Mouse (Mus musculus) cerebellum, adult (tissue): ENCODE results near the gene Clcn2.

Source experiments
- ATAC-seq: cut with Nextera tagmentation; 2 replicates; pipeline ENCODE4 v1.9.2; 2017; ENCODE audit warnings: mild to moderate bottlenecking, moderate library complexity, mixed read lengths; ENCODE audit not compliant: insufficient number of reproducible peaks, low FRiP score, low TSS enrichment

The Clcn2 gene

GRCm38 (mm10) chr16:20723247-20723646, 5.7 kb upstream of the Clcn2 start:
- no peak for ATAC-seq

GRCm38 (mm10) chr16:20722736-20723135, 5.2 kb upstream of the Clcn2 start:
- no peak for ATAC-seq

DNA sequence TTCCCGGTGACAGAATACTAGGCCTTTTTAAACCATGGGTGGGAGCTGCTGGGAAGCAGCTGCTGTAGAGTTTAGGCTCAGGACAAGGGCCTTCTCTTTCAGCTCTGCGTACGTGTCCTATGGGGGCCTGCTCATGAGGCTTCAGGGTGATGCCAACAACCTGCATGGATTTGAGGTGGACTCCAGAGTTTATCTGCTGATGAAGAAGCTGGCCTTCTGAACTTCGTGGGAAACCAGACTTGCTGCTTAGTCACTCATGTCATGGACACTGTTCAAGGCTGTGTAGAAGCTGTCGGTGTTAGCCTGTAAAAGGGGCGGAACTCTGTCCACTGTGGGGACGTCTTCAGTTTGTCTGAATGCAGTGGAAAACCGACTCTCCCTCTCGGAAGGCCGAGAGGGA, 4.3 kb upstream of the Clcn2 start:
- ATAC-seq: no peak

DNA sequence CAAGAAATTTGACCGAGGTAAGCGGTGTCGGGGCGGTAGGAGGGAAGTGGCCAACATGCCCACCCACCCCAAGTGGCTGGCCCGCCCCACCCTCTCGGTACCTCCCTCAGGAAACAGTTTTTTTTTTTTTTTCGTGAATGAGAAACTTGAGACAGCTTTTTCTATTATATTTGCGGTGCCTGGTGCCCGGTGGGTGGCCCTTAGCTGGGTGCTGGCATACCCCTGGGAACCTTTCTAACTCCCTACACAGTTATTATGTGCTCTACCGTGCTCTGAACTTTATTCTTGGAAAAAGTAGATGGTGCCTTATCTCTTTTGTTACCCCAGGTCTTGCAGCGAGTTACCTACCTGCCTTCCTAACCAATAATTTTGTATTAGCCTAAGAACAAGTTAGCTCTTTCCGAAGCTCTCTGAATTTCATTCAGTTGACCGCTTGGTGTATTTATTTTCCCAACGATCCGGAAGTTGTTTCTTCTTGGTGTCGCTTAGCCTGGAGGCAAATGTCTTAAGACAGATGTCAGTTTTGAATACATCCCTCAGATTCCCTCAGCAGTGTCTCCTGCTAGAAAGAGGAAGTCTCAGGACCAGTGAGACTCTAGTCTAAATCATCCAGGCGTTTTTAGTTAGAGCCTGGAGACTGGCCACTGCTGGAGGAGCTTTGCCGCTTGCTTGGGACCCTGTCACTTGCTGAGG, 578 bp upstream of the Clcn2 start:
- ATAC-seq: no peak

- ATAC-seq: peak; percentile 16; the same call in 1 of the 2 replicates
Measured at GRCm38 (mm10) chr16:20716841-20717180, 735 bp downstream of the Clcn2 start.

GRCm38 (mm10) chr16:20715976-20716840, 1.3 kb downstream of the Clcn2 start:
- peak; percentile 43; the same call in 1 of the 2 replicates for ATAC-seq

DNA sequence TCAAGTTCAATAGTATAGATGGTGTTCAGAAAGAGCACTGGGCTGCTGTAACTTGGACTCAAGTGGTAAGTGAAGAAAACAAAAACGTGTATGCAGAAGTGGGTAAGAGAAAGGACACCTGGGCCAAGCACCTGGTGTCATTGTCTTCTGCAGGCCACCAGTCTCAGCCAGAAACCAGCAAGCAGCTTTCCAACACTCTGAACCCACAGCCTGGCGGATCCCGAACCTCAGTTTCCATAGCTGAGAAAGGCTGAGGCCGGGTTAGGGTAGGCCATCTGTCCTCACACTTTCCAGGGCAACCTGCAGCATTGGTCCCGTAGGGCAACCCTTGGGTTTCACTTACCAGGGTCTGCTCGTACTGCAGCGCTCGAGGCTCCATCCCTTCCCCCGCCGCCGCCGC, 2.0 kb downstream of the Clcn2 start:
- ATAC-seq: 0 out of 2 replicates have a peak, but pooled peaks have one; percentile 0

DNA sequence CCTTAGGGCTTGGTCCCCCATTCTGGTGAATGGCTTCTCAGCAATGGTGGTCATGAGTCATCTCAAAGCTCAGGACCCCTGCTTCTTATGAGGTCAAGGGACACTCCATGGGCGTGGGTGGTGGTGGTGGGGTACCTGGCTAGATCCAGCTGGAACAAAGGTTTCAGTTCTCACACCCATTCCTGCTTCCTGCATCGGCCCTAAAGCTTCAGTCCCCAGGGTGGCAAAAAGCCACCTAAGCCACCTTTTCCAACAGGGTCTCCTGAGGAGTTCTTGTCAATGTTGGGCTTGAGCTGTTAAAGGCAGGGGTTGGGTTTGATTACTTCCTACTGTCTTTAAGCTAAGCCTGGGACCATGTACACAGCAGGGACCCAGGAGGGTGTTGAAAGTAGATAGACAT, 2.4 kb downstream of the Clcn2 start:
- ATAC-seq: no peak

DNA sequence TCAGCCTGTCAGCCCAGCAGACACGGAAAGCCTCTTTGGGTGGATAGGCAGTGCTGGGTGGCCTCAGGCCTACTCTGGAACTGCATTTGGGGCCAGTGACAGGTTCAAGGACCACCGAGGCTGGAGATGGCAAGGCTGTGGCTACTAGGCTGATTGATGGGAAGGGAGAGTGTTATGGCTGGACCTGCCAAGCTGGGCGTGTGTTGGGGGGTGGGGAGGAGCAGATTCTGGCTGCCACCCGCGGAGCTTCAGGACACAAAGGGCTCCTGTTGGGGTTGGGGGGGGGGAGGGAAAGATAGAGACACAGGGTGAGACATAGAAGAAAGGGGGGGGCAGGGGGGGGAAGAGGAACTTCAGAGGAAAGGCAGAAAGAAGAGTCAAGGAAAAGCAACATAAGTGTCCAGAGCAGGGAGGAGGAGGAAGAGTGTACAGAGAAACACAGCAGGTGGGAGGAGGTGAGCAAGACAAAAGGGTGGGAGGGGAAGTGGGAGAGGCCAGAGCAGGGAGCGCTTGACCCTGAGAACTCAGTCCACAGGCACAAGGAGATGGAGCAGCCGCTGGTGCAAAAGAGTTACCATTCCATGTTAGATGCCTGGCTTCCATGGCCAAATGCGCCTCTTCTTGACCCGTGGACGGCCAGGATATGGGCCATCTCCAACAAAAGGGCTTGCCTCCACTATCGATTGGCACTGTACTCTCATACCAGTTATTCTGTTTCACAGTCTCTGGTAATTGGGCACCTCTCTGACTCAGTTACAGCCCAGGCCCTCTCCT, 3.1 kb downstream of the Clcn2 start:
- ATAC-seq: no peak

DNA sequence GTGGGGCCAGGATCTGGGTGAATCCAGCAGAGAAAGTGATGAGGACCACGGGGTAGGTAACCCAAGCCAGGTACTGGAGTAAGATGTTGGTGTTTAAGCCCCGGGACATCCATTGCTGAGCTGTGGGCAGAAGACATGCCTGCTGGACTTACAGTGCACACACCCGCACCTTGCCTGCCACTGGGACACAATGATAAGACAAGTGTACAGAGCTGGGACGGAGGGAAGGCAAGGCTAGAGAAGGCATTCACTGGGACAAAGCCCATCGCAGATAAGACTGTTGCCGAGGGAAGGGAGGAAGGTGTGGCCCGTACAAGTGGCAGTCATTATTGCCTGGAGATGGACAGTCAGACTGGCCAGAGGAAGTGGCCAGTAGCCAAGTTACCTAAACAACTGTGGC, 4.7 kb downstream of the Clcn2 start:
- ATAC-seq: no peak

DNA sequence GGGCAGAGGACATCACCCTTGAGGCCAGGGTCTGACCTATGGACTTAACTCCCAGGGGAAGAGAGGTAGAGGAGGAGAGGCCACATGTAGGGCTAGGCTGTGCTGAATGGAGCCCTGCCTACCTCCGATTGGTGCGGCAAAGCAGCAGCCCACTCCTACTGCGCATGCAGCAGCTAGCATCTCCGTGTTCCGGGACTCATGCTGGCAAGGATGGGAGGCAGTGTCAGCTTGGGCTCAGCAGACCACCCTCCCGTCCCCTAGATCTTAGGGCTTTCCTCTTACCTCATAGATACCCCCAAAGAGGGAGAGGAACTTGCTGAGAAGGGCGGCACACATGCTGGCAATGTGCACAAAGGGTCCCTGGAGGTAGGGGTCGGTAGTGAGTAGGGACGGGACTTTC, 5.4 kb downstream of the Clcn2 start:
- ATAC-seq: no peak

DNA sequence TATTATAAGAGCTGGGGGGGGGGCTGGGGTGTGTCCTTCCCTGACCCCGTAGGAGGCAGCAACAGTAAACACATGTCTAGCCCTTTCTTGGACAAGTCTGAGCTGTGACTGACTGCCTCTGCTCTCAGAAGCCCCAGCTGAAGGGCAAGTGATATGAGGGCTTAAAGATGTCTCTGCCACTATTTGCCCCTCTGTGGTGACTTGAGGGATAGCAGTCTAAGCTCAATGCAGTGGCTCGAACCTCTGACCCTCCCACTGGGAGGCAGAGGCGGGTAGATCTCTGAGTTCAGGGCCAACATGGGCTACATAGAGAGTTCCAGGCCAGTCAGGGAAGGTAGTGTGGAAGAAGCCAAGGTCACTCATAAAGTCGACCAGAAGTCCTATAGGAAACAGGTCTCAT, 6.7 kb downstream of the Clcn2 start:
- ATAC-seq: no peak

DNA sequence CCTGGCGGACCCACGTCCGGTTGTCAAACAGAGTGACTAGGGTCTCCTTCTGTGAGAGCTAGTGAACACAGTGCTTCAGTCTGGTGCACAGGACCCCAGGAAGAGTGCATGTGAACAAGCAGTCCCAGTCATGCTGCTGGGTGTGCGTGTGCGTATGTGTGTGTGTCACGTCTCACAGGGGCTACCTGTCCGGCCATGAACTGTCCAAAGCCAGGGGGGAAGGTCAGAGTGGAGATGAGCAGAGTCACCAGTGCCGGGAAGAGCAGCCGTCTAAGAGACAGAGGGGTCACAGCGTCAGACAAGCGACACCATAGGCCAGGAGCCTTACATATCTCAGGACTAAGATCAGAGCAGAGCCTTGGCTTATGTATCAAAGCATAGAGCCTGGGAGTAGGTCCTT, 7.2 kb downstream of the Clcn2 start:
- no peak for ATAC-seq

DNA sequence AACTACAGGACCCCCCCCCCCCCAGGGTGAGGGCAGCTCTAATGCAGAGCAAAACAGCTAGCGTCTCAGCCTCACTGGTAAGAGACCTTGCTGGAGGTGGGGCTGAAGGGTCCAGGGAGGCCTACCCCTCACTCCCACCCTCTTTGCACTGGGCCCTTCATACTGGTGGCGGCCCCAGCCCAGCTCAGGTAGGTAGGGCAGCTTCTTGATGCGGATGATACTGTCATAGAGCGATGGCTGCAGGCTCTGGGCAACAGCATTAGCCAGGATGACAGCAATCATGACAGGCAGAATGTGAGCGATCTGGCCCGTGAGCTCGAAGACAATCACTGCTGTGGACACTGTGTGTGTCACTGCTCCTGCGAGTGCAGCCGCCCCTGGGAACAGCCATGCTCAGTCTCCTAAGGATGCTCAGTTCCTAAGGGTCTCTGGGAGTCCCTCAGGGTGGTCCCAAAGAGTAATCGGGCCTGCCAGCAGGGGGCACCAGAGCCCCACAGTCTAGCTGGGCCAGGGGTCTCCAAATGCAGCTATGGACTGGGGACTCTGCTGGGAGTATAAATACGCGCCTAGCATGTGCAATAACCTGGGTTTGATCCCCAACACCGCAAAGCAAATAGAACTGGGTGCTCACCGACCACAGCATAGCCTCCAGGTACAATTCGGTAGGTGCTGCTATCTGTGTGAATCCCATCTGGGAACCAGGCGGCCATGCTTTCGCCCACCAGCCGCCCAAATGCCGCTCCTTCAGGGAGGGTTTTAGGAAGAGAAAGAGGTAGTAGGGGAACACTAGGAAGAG, 8.4 kb downstream of the Clcn2 start:
- ATAC-seq: no peak

DNA sequence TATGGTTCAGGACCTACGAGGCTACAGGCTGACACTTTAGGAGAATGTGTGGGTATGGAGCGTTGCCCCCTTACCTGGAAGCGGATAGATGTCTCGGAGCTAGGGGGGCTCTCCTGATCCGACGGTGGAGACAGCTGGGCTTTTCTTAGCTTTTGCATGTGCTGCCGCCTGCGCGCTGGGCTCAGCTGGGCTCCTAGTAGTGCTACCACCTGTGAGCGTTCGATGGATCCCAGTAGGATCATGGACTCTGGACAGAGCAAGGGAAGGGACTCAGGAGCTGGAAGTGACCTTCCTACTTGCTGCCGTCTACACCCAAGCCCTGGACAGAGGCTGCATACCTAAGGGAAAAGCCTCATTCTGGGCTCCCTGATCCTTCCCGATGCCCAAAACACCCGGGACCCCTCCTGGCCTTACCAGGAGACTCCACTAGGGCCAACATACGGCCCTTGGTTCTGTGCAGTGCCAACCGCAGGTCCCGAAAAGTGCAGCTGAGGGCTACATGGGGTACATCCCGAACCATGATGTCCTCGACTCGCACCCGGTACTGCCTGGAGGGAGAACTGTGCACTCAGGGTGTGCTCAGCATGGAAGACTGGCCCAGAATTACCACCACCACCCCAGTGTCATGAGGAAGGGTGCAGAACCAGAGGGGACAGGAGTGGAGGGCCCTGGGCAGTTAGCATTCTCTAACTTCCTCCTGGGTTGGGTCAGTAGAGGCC, 9.2 kb downstream of the Clcn2 start:
- no peak for ATAC-seq

- no peak for ATAC-seq
Measured at GRCm38 (mm10) chr16:20706407-20707055, 11.0 kb downstream of the Clcn2 start.

GRCm38 (mm10) chr16:20705786-20706185, 11.8 kb downstream of the Clcn2 start:
- ATAC-seq: peak; percentile 18; the same call in 1 of the 2 replicates

DNA sequence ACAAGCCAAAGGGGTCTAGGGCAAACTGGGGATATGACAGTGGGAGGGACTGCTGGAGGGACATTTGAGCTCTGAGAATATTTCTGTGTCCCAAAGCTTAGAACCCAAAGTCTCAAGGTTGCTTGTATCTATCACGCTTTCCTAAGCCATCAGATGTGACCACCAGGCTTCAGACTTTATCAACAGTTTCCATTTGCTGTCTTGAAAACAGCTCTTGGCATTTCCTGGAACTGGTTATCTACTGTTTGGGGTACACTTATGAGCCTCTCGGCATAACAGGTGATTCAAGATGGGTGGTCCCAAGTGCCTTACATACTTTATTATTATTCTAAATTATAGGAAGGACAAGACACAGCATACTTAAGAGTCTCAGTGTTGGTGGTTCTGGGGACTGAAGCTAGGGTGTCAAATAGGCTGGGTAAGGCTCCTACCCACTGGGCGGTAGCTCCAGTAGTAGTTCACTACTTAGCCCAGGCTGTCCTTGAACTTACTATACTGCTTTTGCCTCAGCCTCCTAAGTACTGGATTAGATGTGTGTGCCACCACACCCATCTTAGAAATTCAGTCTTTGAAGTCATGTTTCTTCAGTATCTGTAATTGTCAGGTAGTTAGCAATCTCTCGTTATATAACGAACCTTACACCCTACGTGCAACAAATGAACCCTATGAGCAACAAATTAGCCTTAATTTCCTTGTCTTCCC, 13.7 kb downstream of the Clcn2 start:
- ATAC-seq: no peak

- no peak for ATAC-seq
Measured at GRCm38 (mm10) chr16:20703071-20703470, 14.5 kb downstream of the Clcn2 start.
